Mouse (Mus musculus): ENCODE data around the gene Exoc4.

The Exoc4 gene

DNA sequence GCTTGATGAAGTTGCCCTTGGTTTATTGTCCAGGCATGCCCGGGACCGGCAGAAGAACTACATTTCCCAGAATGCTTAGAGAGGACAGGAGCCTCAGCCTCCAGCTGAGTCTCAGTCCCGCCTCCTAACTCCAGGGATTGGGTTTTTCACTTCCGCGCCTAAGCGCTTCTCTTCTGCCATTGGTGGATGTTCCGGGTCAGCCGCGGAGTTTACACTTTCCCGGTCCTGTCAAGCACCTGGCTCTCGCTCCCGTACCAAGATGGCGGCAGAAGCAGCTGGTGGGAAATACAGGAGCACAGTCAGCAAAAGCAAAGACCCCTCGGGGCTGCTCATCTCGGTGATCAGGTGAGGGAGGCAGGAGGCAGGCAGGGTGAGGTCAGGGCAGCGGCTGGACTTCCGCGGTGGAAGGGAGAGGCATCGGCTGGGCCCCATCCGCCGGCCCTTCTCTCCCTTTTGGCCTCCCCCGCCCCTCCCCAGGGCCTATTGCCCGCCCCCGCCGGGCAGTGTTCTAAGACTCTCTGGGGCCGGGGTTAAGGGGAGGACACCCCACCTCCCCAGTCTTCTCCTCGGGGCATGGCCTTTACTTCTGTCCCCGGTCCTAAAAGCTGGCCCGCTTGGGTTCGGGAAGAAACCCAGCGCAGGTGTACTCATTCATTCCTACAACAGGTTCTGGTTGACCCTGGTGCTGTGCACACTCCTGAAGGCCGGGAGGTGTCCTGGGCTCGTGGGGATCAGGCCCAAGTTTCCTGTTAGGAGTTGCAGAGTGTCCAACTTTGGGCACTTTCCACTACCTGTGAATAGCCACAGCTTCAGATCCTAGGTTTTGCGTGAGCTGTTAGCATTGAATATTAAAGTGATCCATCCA lies at the start of gene Exoc4:
Gene Exoc4 (plus strand): TSS at position 192 of the 865 bp plus-strand sequence.
- peak; percentile 98 for DNase-seq (ENCODE audit: low read depth, low spot score)

DNA sequence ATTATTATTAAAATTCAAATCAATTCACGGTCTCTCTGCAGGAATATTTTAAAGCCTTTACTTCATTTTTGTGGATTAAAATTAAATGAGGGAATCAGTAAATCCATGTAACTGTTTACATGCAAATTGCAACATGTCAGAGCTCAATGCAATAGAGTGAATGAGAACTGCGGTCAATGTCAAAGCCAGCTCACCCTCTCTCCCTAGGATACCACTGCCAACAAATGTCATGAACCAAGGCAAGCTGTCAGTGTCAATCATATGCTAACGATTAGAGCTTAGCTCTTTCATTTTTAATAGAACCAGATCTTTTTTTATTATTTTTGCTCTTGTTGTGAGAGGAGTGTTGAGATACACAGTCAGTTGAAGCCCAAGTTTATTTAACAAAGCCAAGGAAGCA lies 30.1 kb upstream of the Exoc4 start:
- no peak for DNase-seq (ENCODE audit: low read depth, low spot score)

DNA sequence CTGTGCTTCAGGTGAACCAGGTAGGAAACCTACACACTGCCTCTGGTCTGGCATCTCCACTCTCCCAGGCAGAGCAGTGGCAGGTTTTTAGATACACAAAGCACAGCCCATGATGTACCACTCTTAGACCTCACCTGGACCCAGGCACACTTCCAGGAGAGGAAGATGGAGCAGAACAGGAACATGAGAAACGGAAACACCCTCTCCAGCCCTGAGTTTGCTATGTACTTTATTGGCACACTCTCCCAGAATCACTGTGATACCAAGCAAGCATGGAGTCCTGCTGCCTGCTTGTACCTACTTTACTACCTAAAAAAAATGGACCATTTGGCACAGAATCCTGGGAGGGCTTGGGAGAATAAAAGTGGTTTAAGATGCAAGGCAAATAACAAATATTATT lies 22.2 kb upstream of the Exoc4 start:
- DNase-seq (ENCODE audit: low read depth, low spot score): no peak

- DNase-seq (ENCODE audit: low read depth, low spot score): no peak
Measured at GRCm38 (mm10) chr6:33227371-33227770, 21.5 kb upstream of the Exoc4 start.

- DNase-seq (ENCODE audit: low read depth, low spot score): no peak
Measured at GRCm38 (mm10) chr6:33241250-33241649, 7.6 kb upstream of the Exoc4 start.

GRCm38 (mm10) chr6:33244546-33244945 lies 4.3 kb upstream of the Exoc4 start:
- DNase-seq (ENCODE audit: low read depth, low spot score): no peak

DNA sequence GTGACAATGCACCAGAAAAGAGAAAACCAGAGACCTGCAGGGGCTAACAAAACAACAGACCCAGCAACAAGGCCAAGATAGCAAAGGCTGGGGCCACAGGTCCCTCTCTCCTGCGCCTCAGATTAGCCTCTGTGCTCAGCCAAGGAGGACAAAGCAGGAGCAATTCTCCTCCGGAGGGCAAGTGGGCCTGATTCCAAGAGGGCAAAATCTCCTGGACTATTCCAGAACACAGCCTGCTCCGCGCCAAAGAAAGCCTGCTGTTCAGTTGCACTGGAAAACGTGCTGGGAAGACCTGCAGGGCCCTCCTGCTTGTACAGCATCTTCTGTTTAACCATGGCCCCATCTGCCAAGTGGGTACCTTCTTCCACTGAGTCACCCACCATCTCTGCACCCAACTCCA lies 1.7 kb upstream of the Exoc4 start:
- DNase-seq (ENCODE audit: low read depth, low spot score): no peak

- DNase-seq (ENCODE audit: low read depth, low spot score): no peak
Measured at GRCm38 (mm10) chr6:33247576-33248355, 1.1 kb upstream of the Exoc4 start.

DNA sequence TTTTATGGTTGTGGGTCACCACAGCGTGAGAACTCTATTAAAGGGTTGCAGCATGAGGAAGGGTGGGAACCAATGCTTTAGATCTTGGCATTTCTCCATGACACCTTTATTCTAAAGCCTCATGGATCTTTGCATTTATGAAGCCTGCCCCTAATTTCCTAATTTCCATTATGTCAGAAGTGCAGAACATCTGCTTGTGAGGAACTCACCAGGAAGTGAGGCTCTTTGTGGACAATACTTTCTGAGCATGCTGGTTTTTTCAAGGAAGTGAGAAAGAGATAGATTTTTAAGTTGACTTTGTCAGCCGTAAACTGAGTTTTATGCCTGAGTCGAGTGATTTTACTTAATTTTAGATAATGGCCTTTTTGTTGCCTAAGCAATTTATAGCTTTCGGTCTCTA lies 7.8 kb downstream of the Exoc4 start:
- no peak for DNase-seq (ENCODE audit: low read depth, low spot score)

DNA sequence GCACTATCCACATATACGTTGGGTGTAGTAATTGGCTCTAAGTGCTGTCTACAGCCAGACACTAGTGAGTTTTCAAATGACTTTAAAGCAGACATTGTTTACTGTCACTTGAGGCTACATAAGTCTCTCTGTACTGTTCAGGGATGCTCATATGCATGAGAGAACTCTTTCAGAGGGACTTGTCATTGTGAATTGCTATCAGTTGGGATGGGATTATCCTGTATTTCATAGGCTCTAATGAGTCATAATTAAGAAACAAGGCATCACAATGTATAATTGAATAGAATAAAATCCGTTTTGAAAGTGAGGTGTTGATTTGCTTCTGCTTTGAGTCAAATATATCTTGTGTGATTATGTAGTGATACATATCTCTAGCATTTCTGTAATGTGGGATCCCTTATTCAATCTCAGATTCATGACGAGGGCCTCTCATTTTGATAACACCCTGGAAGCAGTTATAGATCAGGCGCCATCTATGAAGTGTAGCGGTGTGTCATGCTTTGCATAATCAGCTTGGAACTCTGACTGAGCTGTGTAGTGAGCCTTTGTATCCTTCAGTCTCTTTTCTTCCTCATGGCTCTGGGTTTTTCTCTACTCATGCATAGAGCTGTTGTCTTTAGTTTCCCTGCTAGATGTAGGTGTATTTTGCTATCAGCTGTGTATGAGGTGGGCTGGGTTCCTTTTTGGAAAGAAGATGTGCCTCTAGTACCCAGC lies 8.3 kb downstream of the Exoc4 start:
- no peak for DNase-seq (ENCODE audit: low read depth, low spot score)

DNA sequence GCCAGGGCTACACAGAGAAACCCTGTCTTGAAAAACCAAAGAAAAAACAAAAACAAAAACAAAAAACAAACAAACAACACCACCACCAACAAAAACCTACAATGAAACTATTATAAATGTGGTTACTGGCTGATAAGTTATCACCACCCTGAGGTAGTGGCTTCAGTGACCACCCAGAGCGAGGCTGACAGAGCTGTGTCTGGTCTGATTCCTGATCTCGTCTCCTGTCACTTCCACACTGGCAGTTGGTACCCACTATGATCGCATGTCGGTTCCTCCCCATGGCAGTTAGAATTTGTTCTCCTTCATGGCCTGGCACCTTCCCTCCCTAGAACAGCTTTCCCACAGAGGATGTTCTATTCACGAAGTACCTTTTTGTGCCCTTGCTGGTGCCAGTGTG lies 11.0 kb downstream of the Exoc4 start:
- no peak for DNase-seq (ENCODE audit: low read depth, low spot score)

GRCm38 (mm10) chr6:33261606-33262005 lies 12.7 kb downstream of the Exoc4 start:
- peak; percentile 57 for DNase-seq (ENCODE audit: low read depth, low spot score)

DNA sequence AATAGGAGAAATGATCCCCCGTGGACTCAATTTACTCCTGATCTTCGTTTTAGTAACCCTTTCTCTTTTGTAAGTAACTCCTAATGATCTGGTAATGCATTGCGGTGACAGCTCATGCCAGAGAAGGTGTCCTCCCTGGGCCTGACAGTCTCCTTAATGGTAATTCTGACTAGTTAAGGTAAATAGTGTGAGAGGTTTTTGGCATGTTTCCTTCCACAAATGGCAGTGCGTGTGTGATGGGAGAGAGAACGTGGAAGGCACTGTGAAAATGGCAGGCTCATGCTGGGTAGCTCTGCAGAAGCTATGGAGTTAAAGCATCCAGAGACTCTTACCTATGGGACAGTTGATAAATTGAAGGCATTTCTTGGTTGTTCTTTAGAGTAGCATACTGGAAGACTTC lies 15.1 kb downstream of the Exoc4 start:
- DNase-seq (ENCODE audit: low read depth, low spot score): no peak

DNA sequence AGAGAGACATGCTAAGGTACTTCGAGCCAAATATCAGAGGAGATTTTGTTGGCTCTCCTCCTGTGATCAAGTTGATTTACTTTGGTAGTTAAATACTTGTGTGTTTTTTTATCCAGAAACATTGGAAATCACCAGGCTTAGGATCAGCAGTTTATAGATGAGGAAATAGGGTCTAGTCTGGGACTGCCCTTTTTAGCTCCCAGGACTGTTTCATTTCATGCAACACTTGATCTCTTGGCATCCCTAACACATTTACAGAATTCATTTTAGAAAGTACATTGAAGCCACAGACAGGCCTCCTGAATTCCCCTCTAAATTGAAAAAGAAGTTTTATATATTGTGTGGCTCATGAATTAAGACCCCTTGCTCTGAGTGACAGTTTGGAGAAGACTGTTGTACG lies 15.5 kb downstream of the Exoc4 start:
- DNase-seq (ENCODE audit: low read depth, low spot score): peak; percentile 19

- no peak for DNase-seq (ENCODE audit: low read depth, low spot score)
Measured at GRCm38 (mm10) chr6:33267571-33267970, 18.7 kb downstream of the Exoc4 start.

- DNase-seq (ENCODE audit: low read depth, low spot score): no peak
Measured at GRCm38 (mm10) chr6:33283523-33283922, 34.6 kb downstream of the Exoc4 start.

DNA sequence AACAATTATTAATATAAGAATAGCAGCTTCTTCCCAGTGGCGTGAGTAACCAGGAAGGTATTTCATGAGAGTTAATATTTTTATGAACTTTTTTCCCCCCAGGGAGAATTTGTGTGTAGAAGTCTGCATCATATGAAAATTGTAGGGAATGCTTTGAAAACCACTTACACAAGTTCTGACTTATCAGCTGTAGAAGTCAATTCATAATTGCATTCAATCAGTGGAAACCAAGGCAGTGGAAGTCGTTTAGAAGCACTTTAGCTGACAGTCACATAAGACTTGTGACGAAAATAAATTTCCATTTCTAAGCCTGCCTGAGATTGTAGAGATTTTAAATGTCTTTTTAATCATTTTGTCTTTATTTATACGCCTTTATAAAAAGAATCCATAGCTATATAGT lies 35.1 kb downstream of the Exoc4 start:
- DNase-seq (ENCODE audit: low read depth, low spot score): no peak

DNA sequence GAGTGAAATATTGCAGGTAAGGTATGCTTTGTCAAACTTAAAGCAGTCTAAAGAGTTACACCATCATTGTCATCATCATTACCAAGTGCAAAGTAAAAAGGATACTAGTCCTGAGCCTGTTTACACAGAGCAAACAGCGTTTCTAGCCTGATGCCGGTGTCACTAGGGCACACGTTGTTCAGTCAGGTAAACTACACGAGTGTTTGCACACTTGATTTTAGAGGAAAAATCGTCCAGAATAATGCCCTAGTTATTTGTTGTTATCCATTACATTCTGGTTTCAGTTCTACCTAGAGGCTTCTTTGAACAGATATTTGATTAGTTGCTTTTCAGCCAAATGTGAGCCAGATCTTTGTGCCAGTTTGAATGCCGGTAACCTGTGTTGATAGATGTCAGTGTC lies 37.5 kb downstream of the Exoc4 start:
- DNase-seq (ENCODE audit: low read depth, low spot score): no peak

DNA sequence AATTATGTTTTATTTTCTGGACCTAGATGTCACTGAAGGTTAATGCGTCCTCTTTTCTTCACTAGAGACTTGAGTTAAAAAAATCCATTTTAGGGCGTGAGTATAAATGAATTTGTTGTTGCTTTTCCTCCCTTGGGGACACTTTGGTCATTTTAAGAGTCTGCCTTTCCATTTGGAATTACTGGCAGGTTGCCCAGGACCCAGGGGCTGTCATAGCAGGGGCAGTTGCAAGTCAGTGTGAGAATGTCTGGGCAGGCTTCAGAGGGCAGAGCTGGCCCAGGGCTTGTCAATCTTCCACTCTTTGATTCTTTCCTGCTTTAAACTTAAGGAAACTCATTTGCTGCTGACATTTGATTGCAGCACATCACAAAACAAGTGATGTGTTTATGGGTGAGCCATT lies 45.7 kb downstream of the Exoc4 start:
- no peak for DNase-seq (ENCODE audit: low read depth, low spot score)

DNA sequence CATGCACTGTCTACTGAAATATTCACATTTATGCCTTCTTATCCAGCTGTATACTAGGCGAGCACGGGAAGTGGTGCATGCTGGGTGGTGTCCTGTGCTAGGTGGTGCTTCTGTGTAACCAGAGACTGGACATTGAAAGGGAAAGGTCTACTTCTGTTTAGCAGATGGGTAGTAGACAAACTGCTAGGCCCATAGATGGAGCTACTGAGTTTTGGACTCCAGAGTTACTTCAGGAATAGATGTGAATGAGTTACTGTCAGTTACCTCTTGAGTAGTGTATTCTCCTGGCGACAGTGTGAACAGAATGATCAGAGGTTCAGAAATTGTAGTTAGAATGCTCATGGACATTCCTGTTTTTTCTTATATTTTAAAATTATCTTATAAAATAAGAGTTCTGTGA lies 48.7 kb downstream of the Exoc4 start:
- no peak for DNase-seq (ENCODE audit: low read depth, low spot score)

GRCm38 (mm10) chr6:33298768-33299167 lies 49.9 kb downstream of the Exoc4 start:
- no peak for DNase-seq (ENCODE audit: low read depth, low spot score)

DNA sequence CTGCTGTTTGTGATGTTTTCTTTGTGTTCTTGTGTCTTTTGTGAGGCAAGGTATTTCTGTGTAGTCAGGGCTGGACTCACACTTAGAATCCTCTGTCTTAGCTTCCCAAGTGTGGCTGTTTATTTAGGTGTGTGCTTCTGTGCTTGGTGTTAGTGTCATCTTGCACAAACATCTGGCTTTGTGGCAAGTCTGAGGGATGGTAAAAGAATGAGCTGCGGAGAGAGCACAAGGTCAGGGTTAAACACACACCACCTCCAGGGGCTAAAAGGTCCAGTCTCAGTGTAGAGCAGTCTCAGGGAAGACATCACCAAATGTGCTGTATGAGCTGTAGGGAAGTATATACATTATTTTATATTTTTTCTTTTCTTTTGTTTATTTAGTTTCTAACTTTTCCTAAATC lies 57.1 kb downstream of the Exoc4 start:
- no peak for DNase-seq (ENCODE audit: low read depth, low spot score)
